Mouse (Mus musculus) limb, embryonic 14.5 days (tissue): ENCODE measurements at regions not wholly inside any gene's neighbourhood (a gene's known extent, or its start where the extent isn't known, plus 50 kb on each side); places are given as distances from the start of the nearest gene placed in this dataset.

Experiments
- ATAC-seq: fragments of 200-750 bp; cut with Nextera tagmentation; 2 replicates; pipeline ENCODE4 v1.8.0; 2017; ENCODE audit warnings: low read depth, moderate number of reproducible peaks, moderate TSS enrichment; ENCODE audit not compliant: low FRiP score
- DNase-seq: peaks from one replicate; pipeline ENCODE4 v3.0.0-alpha.2; 2015; ENCODE audit warnings: low spot score
- H3K27ac ChIP-seq: fragments of 300-500 bp; sonication (generic); replicated peaks from 2 replicates; pipeline ENCODE4 v1.5.1; 2014; ENCODE audit warnings: low read depth, mild to moderate bottlenecking, low read length, moderate library complexity, mixed read lengths
- H3K27me3 ChIP-seq: fragments of 300-500 bp; sonication (generic); 2 replicates; pipeline ENCODE4 v1.6.1; 2014; ENCODE audit warnings: low read length, mixed read lengths; ENCODE audit not compliant: control insufficient read depth, insufficient read depth
- H3K36me3 ChIP-seq: fragments of 300-500 bp; sonication (generic); 2 replicates; pipeline ENCODE4 v1.6.1; 2014; ENCODE audit warnings: mild to moderate bottlenecking, low read length, moderate library complexity, mixed read lengths; ENCODE audit not compliant: control insufficient read depth, insufficient read depth
- H3K4me1 ChIP-seq: fragments of 300-500 bp; sonication (generic); 2 replicates; pipeline ENCODE4 v1.6.1; 2014; ENCODE audit warnings: antibody characterized with exemption, low read length, mixed read lengths; ENCODE audit not compliant: control insufficient read depth, insufficient read depth
- H3K4me2 ChIP-seq: fragments of 300-500 bp; sonication (generic); replicated peaks from 2 replicates; pipeline ENCODE4 v1.6.1; 2014; ENCODE audit warnings: low read depth, mild to moderate bottlenecking, low read length, moderate library complexity; ENCODE audit not compliant: severe bottlenecking
- H3K4me3 ChIP-seq: fragments of 300-500 bp; sonication (generic); replicated peaks from 2 replicates; pipeline ENCODE4 v1.5.1; 2014; ENCODE audit warnings: low read length
- H3K9ac ChIP-seq: fragments of 300-500 bp; sonication (generic); 2 replicates; pipeline ENCODE4 v1.6.1; 2014; ENCODE audit warnings: mild to moderate bottlenecking, low read depth, low read length, moderate library complexity; ENCODE audit not compliant: severe bottlenecking
- H3K9me3 ChIP-seq: fragments of 300-500 bp; sonication (generic); 2 replicates; pipeline ENCODE4 v1.6.1; 2016; ENCODE audit warnings: low read length; ENCODE audit not compliant: control insufficient read depth
- POLR2A ChIP-seq: fragments of 200-500 bp; IDR thresholded peaks from 2 replicates; pipeline ENCODE4 v1.8.0; 2012; ENCODE audit warnings: inconsistent platforms, mild to moderate bottlenecking, moderate library complexity, borderline replicate concordance; ENCODE audit not compliant: insufficient read depth, insufficient read length; ENCODE audit errors: extremely low read depth
- WGBS: fragments of 180-500 bp; shearing (Covaris S2); extraction: QIAGEN DNeasy Blood & Tissue Kit; methylation state at CpG from one replicate; pipeline ENCODE4 v1.1.7; 2014; 5-methylcytosine and 5-hydroxymethylcytosine counted together

- ATAC-seq = no peak
- no peak overlapping the region for H3K27ac ChIP-seq
- no peak for DNase-seq
- H3K4me1 ChIP-seq = 0 out of 2 replicates have a peak, but pooled peaks cover 2% of the 10 kb centered on the region
- H3K4me2 ChIP-seq = no peak overlapping the region
- no peak for TF ChIP-seq POLR2A
- no peaks in the 10 kb centered on the region for H3K36me3 ChIP-seq
- no peak overlapping the region for H3K9ac ChIP-seq
- no peaks in the 10 kb centered on the region for H3K9me3 ChIP-seq
- no peak overlapping the region for H3K4me3 ChIP-seq
- no peaks in the 10 kb centered on the region for H3K27me3 ChIP-seq
- WGBS = 72% methylated on average over 4 of the region's 4 CpGs
Measured at GRCm38 (mm10) chr13:107616775-107617174, 427.5 kb upstream of the Smim15 start.

- Histone ChIP-seq H3K4me1 (no peaks in the 10 kb centered on the region), H3K9me3 (no peaks in the 10 kb centered on the region), H3K9ac (no peak overlapping the region), H3K36me3 (no peaks in the 10 kb centered on the region), H3K4me3 (no peak overlapping the region), H3K27me3 (no peaks in the 10 kb centered on the region), H3K4me2 (no peak overlapping the region), H3K27ac (no peak overlapping the region)
- no peak for ATAC-seq
- TF ChIP-seq POLR2A = no peak
- 73% methylated on average over 3 of the region's 3 CpGs for WGBS
- no peak for DNase-seq
Measured at GRCm38 (mm10) chr13:107608996-107609503, 435.2 kb upstream of the Smim15 start.

- ATAC-seq (no peak), DNase-seq (no peak)
- WGBS = 83% methylated on average over 4 of the region's 4 CpGs
- Histone ChIP-seq H3K9me3 (no peaks in the 10 kb centered on the region), H3K27ac (no peak overlapping the region), H3K36me3 (no peaks in the 10 kb centered on the region), H3K4me1 (no peaks in the 10 kb centered on the region), H3K9ac (no peak overlapping the region), H3K4me3 (no peak overlapping the region), H3K4me2 (no peak overlapping the region), H3K27me3 (no peaks in the 10 kb centered on the region)
- TF ChIP-seq POLR2A = no peak
Measured at GRCm38 (mm10) chr13:107607294-107607693, 437.0 kb upstream of the Smim15 start.

GRCm38 (mm10) chr13:107602149-107602548 is 442.1 kb upstream of the Smim15 start:
- no peaks in the 10 kb centered on the region for H3K27me3 ChIP-seq
- H3K9me3 ChIP-seq = no peaks in the 10 kb centered on the region
- no peaks in the 10 kb centered on the region for H3K36me3 ChIP-seq
- H3K4me2 ChIP-seq = no peak overlapping the region
- H3K27ac ChIP-seq = no peak overlapping the region
- no peak for TF ChIP-seq POLR2A
- H3K4me1 ChIP-seq = no peaks in the 10 kb centered on the region
- DNase-seq (no peak), ATAC-seq (no peak)
- no peak overlapping the region for H3K9ac ChIP-seq
- no peak overlapping the region for H3K4me3 ChIP-seq
- WGBS = 25% methylated on average over 5 of the region's 5 CpGs

GRCm38 (mm10) chr13:107601132-107601439 is 443.2 kb upstream of the Smim15 start:
- H3K9me3 ChIP-seq = no peaks in the 10 kb centered on the region
- H3K36me3 ChIP-seq = no peaks in the 10 kb centered on the region
- H3K4me3 ChIP-seq = no peak overlapping the region
- no peak overlapping the region; the same call in 1 of the 2 replicates for H3K4me2 ChIP-seq
- no peaks in the 10 kb centered on the region for H3K4me1 ChIP-seq
- no peak for TF ChIP-seq POLR2A
- no peak overlapping the region for H3K27ac ChIP-seq
- ATAC-seq (no peak), DNase-seq (no peak)
- H3K27me3 ChIP-seq = no peaks in the 10 kb centered on the region
- H3K9ac ChIP-seq = 0 out of 2 replicates have a peak overlapping the region, but pooled peaks have one; percentile 2
- WGBS = 85% methylated on average over 4 of the region's 4 CpGs
